Mouse (Mus musculus): ENCODE results near the gene Lhb.

DNA sequence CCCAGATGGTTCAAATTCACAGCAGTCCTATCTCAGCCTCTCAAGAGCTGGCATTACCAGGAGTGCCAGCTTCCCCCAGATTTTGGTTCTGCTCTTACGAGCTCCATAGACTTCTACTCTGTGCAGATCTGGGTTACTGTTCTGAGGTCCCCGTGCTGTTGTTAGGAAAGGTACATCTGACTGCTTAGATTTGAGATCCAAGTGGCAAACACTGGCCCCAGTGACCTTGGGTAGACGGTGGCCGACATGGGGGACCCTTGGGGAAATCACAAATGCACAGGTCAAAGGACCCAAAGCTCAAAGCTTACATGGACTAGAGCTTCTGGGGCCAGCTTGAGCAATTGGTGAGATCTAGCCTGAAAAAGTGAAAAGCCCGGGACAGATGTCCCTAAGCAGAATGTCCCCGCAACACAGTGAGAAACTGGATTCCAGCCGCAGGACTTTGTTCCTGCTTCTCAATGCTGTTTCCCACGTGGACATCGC, 36.1 kb downstream of the Lhb start:
- TF ChIP-seq CTCF (IDR thresholded peaks at IDR 0.05; ENCODE audit: extremely low read depth, insufficient read length, insufficient replicate concordance, low read depth, low read length) (no peak), POLR2A (IDR thresholded peaks at IDR 0.05; ENCODE audit: low read depth, low read length) (no peak)

Data from small intestine, adult 2 months (tissue).